18 mouse cellular contexts compared by ENCODE assay signal in the genomic region with DNA sequence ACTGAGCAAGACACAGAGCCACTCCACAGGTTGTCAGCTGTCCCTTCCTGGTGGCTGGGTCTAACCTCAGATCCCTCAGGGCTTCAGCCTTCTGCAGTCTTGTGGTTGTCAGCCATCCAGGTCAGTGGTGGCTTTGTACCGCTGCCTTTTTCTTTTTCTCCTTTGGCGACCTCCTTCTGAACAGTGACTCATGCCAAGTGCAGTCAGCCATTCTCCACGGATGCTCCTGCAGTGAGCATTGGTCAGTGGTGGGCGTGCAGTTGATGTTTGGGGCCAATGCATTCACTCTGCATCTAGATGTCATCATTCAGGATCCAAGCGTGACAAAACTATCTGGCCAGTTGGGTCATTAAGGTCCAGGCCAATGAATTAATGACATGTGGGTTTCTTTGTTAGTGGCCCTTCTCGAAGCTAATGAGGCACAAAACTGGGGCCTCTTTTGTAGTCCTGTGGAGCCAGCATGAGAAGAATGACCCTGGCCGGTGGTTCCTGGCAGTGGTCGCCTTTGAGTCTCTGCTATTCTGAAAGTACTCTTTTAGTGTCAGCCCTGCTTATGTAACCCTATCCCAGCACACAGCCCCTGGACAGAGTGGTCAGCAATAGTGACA. TPM values are rescaled to one million over a fixed set of nuclear protein-coding genes. Genes with fewer than 3 reads are reported as not detected.
DNase-seq lines count a peak whose midpoint lies in the region; ATAC-seq and TF ChIP-seq lines count a peak whose summit lies in the region.
"Had no signal": no experiment of that assay in that cellular context is flagged by ENCODE, and none has a peak within 500 bp of the region (broad histone marks: within the 10 kb centered on the region; RNA-seq: fewer than 3 reads in every experiment).

No protein-coding gene starts in this region.

- H3K4me2 ChIP-seq in hindbrain, embryonic 12.5 days (replicated peaks): no peak overlapping the region
- H3K4me2 ChIP-seq in midbrain, embryonic 14.5 days (ENCODE audit: low read length): no peak overlapping the region
- no peak overlapping the region for H3K4me2 ChIP-seq in liver, embryonic 12.5 days
- H3K4me2 ChIP-seq: stomach, embryonic 15.5 days had no signal

- H3K27me3 ChIP-seq in hindbrain, embryonic 10.5 days (ENCODE audit: insufficient read depth, poor library complexity, severe bottlenecking): peaks cover 82% of the 10 kb centered on the region
- peaks cover 48% of the 10 kb centered on the region for H3K27me3 ChIP-seq in hindbrain, embryonic 12.5 days
- H3K27me3 ChIP-seq in midbrain, embryonic 10.5 days (ENCODE audit: low read depth, poor library complexity, severe bottlenecking): peaks cover 49% of the 10 kb centered on the region
- peaks cover 36% of the 10 kb centered on the region for H3K27me3 ChIP-seq in midbrain, embryonic 14.5 days (ENCODE audit: control insufficient read depth, insufficient read depth, low read length)
- peaks cover 66% of the 10 kb centered on the region for H3K27me3 ChIP-seq in liver, embryonic 12.5 days (replicated peaks)
- H3K27me3 ChIP-seq: CH12.LX had no signal

- ATAC-seq in hindbrain, embryonic 12.5 days (ENCODE audit: low FRiP score): no peak
- ATAC-seq in midbrain, embryonic 14.5 days (ENCODE audit: low FRiP score, low TSS enrichment): no peak
- ATAC-seq in liver, embryonic 12.5 days: no peak
- ATAC-seq: lung, postnatal 0 days; midbrain, embryonic 16.5 days had no signal

- peak overlapping the region; percentile 66; the same call in 1 of the 2 replicates for H3K27ac ChIP-seq in hindbrain, embryonic 10.5 days
- no peak overlapping the region for H3K27ac ChIP-seq in hindbrain, embryonic 12.5 days
- H3K27ac ChIP-seq in midbrain, embryonic 10.5 days (replicated peaks): peak overlapping the region; percentile 14; the same call in 1 of the 2 replicates
- no peak overlapping the region for H3K27ac ChIP-seq in midbrain, embryonic 14.5 days (replicated peaks; ENCODE audit: low read depth, low read length)
- H3K27ac ChIP-seq in olfactory bulb, adult 2 months (ENCODE audit: insufficient read depth, low read depth, low read length): 0 out of 2 replicates have a peak overlapping the region, but pooled peaks have one; percentile 3
- H3K27ac ChIP-seq in liver, embryonic 12.5 days: no peak overlapping the region
- H3K27ac ChIP-seq: heart, adult 2 months; kidney, postnatal 0 days; stomach, embryonic 15.5 days had no signal

- no peak overlapping the region for H3K9ac ChIP-seq in hindbrain, embryonic 12.5 days
- H3K9ac ChIP-seq in midbrain, embryonic 14.5 days (replicated peaks; ENCODE audit: low read length): no peak overlapping the region
- H3K9ac ChIP-seq in liver, embryonic 12.5 days: no peak overlapping the region
- H3K9ac ChIP-seq: stomach, embryonic 15.5 days had no signal

- H3K4me3 ChIP-seq in hindbrain, embryonic 10.5 days: no peak overlapping the region; the same call in 1 of the 2 replicates
- no peak overlapping the region for H3K4me3 ChIP-seq in hindbrain, embryonic 12.5 days
- no peak overlapping the region for H3K4me3 ChIP-seq in midbrain, embryonic 10.5 days
- no peak overlapping the region for H3K4me3 ChIP-seq in midbrain, embryonic 14.5 days (replicated peaks; ENCODE audit: low read depth, low read length)
- no peak overlapping the region for H3K4me3 ChIP-seq in olfactory bulb, adult 2 months (ENCODE audit: insufficient read depth, low read depth, low read length)
- no peak overlapping the region for H3K4me3 ChIP-seq in liver, embryonic 12.5 days
- H3K4me3 ChIP-seq: heart, adult 2 months; stomach, embryonic 15.5 days had no signal

- no peak for TF ChIP-seq CTCF in olfactory bulb, adult 2 months (IDR thresholded peaks at IDR 0.05; ENCODE audit: insufficient read depth, low read depth, low read length)

- DNase-seq in hindbrain, embryonic 10.5 days (ENCODE audit: low spot score): peak; percentile 80
- peak; percentile 57 for DNase-seq in midbrain, embryonic 10.5 days (ENCODE audit: low spot score)
- DNase-seq in midbrain, embryonic 14.5 days: no peak
- DNase-seq in embryo, embryonic 11 days: peak; percentile 60
- DNase-seq in lung, adult 18-20 months: no peak
- DNase-seq: adrenal gland, postnatal 10 days; cerebellum, postnatal 36 days; heart, adult 2 months; heart, postnatal 4 days; thymus, postnatal 4 days had no signal

- TF ChIP-seq POLR2A in olfactory bulb, adult 2 months (IDR thresholded peaks at IDR 0.05; ENCODE audit: insufficient read depth, low read depth, low read length): no peak

- H3K36me3 ChIP-seq in hindbrain, embryonic 10.5 days: no peaks in the 10 kb centered on the region
- no peaks in the 10 kb centered on the region for H3K36me3 ChIP-seq in hindbrain, embryonic 12.5 days
- no peaks in the 10 kb centered on the region for H3K36me3 ChIP-seq in midbrain, embryonic 10.5 days
- H3K36me3 ChIP-seq in midbrain, embryonic 14.5 days (ENCODE audit: control insufficient read depth, insufficient read depth, low read length): no peaks in the 10 kb centered on the region
- no peaks in the 10 kb centered on the region for H3K36me3 ChIP-seq in liver, embryonic 12.5 days
- H3K36me3 ChIP-seq: stomach, embryonic 15.5 days had no signal

- no peaks in the 10 kb centered on the region for H3K9me3 ChIP-seq in hindbrain, embryonic 10.5 days
- H3K9me3 ChIP-seq in hindbrain, embryonic 12.5 days (replicated peaks): no peaks in the 10 kb centered on the region
- no peaks in the 10 kb centered on the region for H3K9me3 ChIP-seq in midbrain, embryonic 10.5 days (replicated peaks)
- H3K9me3 ChIP-seq in midbrain, embryonic 14.5 days (ENCODE audit: control insufficient read depth, low read length): no peaks in the 10 kb centered on the region
- no peaks in the 10 kb centered on the region for H3K9me3 ChIP-seq in liver, embryonic 12.5 days (replicated peaks)
- H3K9me3 ChIP-seq: stomach, embryonic 15.5 days had no signal

- H3K4me1 ChIP-seq in hindbrain, embryonic 10.5 days (replicated peaks): peaks cover 52% of the 10 kb centered on the region
- peaks cover 24% of the 10 kb centered on the region for H3K4me1 ChIP-seq in hindbrain, embryonic 12.5 days
- H3K4me1 ChIP-seq in midbrain, embryonic 10.5 days: peaks cover 33% of the 10 kb centered on the region
- H3K4me1 ChIP-seq in midbrain, embryonic 14.5 days (ENCODE audit: control insufficient read depth, insufficient read depth, low read length): peaks cover 3% of the 10 kb centered on the region; the same call in 1 of the 2 replicates
- H3K4me1 ChIP-seq in olfactory bulb, adult 2 months (ENCODE audit: control insufficient read depth, insufficient read depth, low read length): peaks cover 17% of the 10 kb centered on the region
- H3K4me1 ChIP-seq in liver, embryonic 12.5 days: peaks cover 12% of the 10 kb centered on the region

- 21% methylated on average over 8 of the region's 8 CpGs for WGBS in hindbrain, embryonic 10.5 days
- 24% methylated on average over 8 of the region's 8 CpGs for WGBS in hindbrain, embryonic 12.5 days
- 30% methylated on average over 8 of the region's 8 CpGs for WGBS in midbrain, embryonic 10.5 days
- WGBS in midbrain, embryonic 14.5 days: 8% methylated on average over 8 of the region's 8 CpGs
- 32% methylated on average over 8 of the region's 8 CpGs for WGBS in olfactory bulb, adult 2 months
- WGBS in liver, embryonic 12.5 days (ENCODE audit: insufficient replicate concordance): 54% methylated on average over 8 of the region's 8 CpGs

RNA-seq across cellular contexts. Expression of a gene that starts 4.0 kb away (rescaled TPM):
- polyA plus RNA-seq in hindbrain, embryonic 10.5 days (2016; fragmentation: Nextera tagmentation; extraction: Ambion mirVana): 0.29 and 0.93 TPM in 2 replicates
- polyA plus RNA-seq in hindbrain, embryonic 12.5 days (2016; fragmentation: Nextera tagmentation; extraction: Ambion mirVana): 0.34 and 0.40 TPM in 2 replicates
- polyA plus RNA-seq in midbrain, embryonic 10.5 days (2016; fragmentation: Nextera tagmentation; extraction: Ambion mirVana): 0.41 and 0.81 TPM in 2 replicates
- 0.07 and 0.14 TPM in 2 replicates for polyA plus RNA-seq in midbrain, embryonic 14.5 days (2014; fragmentation: Nextera tagmentation; extraction: Ambion mirVana)
- not detected in 2 replicates for polyA plus RNA-seq in olfactory bulb, adult 2 months (2012; ENCODE audit: insufficient read depth, insufficient read length, low replicate concordance, missing spikeins)
- polyA plus RNA-seq in liver, embryonic 12.5 days (2016; fragmentation: Nextera tagmentation; extraction: Ambion mirVana): 0.67 and 0.68 TPM in 2 replicates

Comparison
In these comparisons a context has a peak if more than half of its experiments do, and no peak if none do; other contexts are left out.
1. DNase-seq: peak in hindbrain, embryonic 10.5 days (single experiment), midbrain, embryonic 10.5 days (single experiment) and embryo, embryonic 11 days (single experiment); none in midbrain, embryonic 14.5 days (single experiment) and lung, adult 18-20 months (0 of 2).
2. H3K27ac ChIP-seq: peak in hindbrain, embryonic 10.5 days (single experiment), midbrain, embryonic 10.5 days (single experiment) and olfactory bulb, adult 2 months (single experiment); none in hindbrain, embryonic 12.5 days (single experiment), midbrain, embryonic 14.5 days (single experiment) and liver, embryonic 12.5 days (single experiment).